Mouse (Mus musculus): ENCODE data around the gene Sh3gl1. TPM values are rescaled to one million over a fixed set of nuclear protein-coding genes. Genes with fewer than 3 reads are reported as not detected.

Sh3gl1 gene
- 0.79 TPM for polyA plus RNA-seq (2014; fragmentation: Illumina TruSeq; extraction: RNeasy Lipid Tissue Mini Kit (QIAGEN cat#74804); ENCODE audit: low read depth, low replicate concordance)

DNA sequence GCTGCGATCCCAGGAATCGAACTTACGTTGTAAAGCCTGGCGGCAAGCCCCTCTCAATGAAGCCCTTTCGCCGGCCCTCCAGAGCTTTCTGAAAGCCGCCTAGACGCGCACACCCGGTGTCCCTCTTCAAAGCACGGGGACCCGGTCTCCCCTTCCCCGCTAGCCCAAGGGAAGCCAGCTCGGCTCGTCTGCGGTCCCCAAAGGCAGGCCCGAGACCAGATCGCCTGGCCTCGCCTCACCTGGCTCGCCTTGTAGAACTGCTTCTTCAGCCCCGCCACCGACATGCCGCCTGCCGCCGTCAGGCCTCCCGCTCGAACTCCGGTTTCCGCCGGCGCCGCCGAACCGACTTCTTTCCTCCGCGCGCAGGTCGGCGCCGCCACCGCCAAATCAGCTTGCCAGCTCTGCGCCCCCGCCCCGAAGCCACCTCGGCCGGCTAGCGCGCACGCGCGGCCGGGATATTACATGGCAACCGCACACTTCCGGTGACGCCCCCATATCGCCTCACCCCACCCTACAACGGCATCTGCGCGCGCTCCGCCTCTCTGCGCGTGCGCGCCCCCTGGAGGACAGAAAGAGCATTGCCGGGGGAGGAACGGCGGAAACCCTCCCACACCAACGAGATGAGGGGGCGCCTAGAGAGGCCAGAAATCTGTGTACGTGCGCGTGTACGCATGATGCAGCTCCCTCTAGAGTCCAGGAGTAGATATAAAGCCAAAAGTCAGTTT, at the start of gene Sh3gl1:
Sh3gl1 (minus strand) TSS at position 460 of the 725 bp plus-strand sequence.

DNA sequence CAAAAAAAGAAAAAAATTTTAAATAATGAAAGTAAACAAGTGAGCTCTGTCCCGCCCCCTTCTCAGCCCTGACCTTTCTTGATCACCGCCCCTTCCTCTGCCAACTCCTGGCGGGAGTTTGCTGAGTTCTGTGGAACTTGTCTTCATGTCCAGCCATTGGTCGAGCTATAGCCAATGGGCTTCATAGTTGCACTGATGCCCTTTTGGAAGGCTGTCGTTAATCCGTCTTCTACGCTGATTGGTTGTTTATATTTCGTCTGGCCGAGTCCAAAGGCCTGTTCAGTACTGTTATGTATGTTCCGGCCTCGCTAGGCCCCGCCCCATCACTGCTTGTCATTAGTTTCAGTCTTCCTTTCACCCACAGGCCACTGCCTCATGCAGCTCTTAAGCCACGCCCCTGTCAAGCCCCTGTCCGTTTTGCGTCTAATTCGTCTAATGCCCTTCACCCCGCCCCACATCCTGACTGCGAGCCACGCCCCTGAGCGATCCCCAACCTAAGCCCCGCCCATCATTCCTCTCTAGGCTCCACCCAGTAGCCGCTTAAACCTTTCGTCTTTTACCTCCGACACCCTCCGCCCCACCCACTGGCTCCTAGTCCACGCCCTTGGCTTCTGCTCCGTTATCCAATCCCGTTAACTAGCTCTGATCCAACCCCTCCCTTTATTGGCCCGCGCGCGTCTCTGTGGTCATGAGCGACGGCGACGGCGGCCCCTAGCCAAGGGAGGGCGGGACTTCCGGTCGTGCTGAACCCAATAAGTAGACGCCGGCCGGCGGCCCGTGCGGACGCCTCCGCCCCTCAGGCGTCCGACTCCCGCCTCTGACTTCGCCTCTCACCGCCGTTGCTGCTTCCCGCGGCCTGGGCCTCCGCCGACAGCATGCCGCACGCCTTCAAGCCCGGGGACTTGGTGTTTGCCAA, 42.7 kb upstream of the Sh3gl1 start, which contains the start of gene Hdgfl2:
Hdgfl2 (plus strand) TSS at position 755 of the 916 bp plus-strand sequence.

DNA sequence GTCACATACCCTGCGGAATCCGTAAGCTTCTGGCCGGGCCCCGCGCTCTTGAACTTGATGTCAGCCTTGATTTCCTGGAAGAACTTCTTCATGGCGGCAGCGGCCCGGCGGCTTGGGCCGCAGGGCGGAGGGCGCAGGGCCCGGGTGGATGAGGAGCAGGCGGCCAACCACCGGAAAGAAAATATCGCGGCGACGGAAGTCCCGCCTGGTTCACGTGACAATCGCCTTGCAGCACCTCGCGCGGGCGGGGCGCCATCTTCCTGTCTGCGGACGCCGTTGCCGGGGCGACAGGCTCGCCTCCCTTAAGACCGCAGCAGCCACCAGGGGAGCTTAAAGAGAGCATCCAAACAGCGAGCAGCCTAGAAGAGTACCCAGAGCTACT, 38.4 kb upstream of the Sh3gl1 start, which contains the start of gene Ubxn6:
Ubxn6 (minus strand) TSS at position 202 of the 382 bp plus-strand sequence.

DNA sequence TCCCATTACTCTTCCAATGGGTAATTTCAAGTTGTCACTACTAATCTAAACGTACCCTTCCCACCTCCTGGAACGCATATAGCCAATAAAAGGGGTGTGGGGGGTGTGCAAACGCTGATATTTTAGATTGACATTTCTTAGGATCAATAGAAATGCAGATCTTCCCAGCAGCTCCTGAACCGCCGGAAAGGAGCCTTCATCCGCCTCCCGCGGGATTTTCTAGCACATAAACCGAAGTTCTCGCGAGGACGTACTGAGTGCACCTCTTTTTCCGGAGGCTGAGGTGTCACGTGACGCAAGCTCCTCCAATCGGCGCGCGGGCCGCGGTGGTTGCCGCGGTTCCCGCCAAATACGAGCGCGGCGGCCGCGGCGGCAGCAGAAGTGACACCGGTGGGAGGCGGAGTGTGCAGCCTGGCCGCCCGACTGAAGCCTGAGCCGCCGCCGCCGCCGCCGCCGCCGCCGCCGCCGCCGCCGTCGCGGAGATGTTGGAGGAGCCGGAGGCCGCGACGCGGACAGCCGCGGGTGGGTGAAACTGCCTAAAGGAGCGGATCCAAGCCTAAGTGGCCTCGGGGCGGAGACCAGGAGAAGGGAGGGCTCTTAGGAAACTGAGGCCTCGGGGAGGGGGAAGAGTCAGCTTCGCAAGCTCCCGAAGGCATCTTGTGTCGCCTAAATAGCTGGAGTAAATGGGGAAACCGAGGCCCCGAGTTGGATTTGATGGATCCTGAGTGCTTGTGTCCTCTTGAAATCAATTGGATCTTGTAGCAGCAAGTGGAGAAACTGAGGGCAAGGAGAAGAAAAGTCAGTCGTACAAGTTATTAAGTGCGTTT, 3.8 kb upstream of the Sh3gl1 start, which contains the start of gene Chaf1a:
Chaf1a (plus strand) TSS at position 410 of the 827 bp plus-strand sequence.

DNA sequence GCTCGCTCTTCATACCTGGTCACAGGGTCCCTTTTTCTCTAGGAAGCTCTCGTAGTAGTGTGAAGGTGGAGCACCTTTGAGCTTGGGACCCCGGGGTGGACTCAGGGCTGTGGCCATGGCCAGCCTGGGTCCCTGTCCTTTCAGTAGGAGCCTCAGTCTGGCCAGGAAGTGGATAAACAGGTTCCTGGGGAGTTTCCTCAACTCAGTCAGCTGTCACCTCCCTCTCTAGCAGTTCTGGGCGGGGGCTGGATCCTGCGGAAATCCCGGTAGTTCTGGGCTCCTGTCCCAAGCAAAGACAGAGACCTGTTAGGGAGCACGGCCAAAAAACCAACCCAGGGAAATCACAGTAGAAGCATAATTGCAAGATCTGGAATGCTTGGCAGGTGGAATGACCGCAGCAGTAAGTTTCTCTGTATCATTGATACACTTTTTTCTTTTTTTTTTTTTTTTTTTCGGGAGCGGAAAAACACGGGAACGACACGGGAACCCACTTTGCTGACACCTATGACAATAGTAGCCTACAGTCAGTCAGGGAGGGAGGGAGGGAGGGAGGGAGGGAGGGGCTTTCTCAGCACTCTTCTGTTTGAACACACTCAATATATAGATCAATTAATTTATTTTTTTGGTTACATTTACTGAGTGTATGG, 30.9 kb downstream of the Sh3gl1 start, which contains the start of the genes Stap2 and Mpnd:
Stap2 (minus strand) TSS at position 170 of the 647 bp plus-strand sequence.
Mpnd (plus strand) TSS at position 297 of the 647 bp plus-strand sequence.

DNA sequence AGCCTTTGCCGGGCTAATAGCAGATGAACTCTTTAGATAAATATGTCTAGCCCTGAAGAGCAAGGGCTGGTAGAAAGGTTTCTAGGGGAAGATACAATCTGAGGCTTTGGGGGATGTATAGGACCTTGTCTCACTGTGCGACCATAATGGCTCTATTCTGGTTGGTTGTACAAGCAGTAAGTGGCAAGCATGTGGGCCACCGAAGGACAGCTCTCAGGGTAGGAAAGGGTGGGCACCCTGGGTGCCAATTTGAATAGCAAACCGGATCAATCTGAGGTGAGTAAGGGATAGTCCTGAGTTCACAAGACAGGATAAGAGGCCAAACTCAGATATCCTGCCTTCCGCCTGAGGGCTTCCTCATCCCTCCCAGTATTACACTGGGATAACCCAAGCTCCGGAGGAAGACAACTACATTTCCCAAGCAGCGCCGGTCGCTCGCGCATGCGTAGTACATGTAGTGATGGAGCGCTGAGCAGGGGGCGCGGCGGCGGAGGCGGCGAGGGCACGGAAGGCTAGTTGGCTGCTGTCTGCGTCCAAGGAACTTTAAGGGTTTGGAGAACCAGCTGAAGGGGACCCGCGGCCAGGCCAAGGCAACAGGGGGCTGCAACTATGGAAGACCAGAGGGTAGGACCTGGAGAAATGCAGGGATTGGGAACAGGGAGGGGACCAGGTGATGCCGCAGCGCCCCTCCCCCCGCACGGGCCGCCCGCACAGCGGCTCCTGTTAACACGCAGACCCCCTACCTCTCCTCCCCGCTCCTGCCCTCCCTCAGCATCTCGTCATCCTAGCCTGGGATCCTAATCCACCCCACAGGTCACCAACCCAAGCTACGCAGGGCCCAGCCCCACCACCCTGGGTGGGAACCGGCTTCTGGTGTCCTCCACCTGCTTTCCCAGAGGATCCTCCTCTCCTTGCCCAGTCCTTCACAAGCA, 50.1 kb downstream of the Sh3gl1 start, which contains the start of gene Fsd1:
Fsd1 (plus strand) TSS at position 480 of the 932 bp plus-strand sequence.

DNA sequence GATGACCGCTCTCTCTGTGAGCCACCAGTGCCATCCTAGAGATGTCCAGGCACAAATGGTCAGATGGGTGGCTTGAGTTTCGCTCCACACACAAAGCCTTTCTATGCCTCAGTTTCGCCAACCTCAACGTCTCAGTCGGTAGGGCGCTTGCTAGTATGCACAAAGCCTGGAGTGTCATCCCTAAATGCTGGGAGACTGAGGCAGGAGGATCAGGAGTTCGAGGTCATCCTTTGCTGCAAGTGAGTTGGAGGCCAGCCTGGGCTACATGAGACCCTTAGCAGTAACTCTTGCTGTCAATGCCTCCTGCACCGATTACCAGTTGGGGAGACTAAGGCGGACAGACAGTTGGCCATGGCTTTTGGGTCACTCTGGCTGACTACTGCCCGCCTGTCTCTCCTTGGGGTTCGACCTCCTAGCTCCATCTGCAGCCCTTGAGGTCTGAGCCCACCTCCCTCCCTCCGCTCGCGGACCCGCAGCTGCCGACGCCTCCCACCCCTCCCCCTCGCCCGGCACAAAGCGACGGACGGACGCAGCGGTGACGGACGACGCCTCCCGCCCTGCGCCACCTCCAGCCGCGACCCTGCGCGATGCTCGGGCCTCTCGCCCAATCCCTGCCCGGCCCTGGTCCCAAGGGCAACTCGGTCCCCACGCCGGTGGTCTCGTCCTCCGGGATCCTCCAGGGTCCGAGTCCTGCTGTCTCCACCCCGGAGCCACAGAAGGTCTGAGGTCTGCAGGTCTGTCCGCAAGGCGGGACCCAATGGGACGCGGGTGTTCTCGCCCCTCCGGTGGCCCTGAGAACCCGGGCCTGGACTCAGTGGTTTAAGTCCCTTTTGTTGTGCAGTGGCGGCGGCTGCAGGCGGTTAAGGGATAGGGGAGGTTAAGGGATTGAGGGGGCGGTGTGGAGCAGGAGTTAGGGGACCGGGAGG, 66.2 kb downstream of the Sh3gl1 start, which contains the start of gene Shd:
Shd (plus strand) TSS at position 502 of the 926 bp plus-strand sequence.

Other genes starting within 250 kb of the Sh3gl1 start
- gene Zfp119a, start 157.7 kb downstream of the Sh3gl1 start, polyA plus RNA-seq (2014; fragmentation: Illumina TruSeq; extraction: RNeasy Lipid Tissue Mini Kit (QIAGEN cat#74804); ENCODE audit: low read depth, low replicate concordance), result 33.9 TPM
- 46.1 TPM for gene Zfp959, start 144.5 kb downstream of the Sh3gl1 start, polyA plus RNA-seq (2014; fragmentation: Illumina TruSeq; extraction: RNeasy Lipid Tissue Mini Kit (QIAGEN cat#74804); ENCODE audit: low read depth, low replicate concordance)
- gene Zfp119b, start 87.1 kb downstream of the Sh3gl1 start, polyA plus RNA-seq (2014; fragmentation: Illumina TruSeq; extraction: RNeasy Lipid Tissue Mini Kit (QIAGEN cat#74804); ENCODE audit: low read depth, low replicate concordance), result 26.7 TPM
- gene Ebi3, start 84.0 kb downstream of the Sh3gl1 start, polyA plus RNA-seq (2014; fragmentation: Illumina TruSeq; extraction: RNeasy Lipid Tissue Mini Kit (QIAGEN cat#74804); ENCODE audit: low read depth, low replicate concordance), result 0.54 TPM
- gene Yju2, start 77.5 kb downstream of the Sh3gl1 start, polyA plus RNA-seq (2014; fragmentation: Illumina TruSeq; extraction: RNeasy Lipid Tissue Mini Kit (QIAGEN cat#74804); ENCODE audit: low read depth, low replicate concordance), result 0.57 TPM
- not detected for gene Shd, start 66.2 kb downstream of the Sh3gl1 start, polyA plus RNA-seq (2014; fragmentation: Illumina TruSeq; extraction: RNeasy Lipid Tissue Mini Kit (QIAGEN cat#74804); ENCODE audit: low read depth, low replicate concordance)
- not detected for gene Fsd1, start 50.1 kb downstream of the Sh3gl1 start, polyA plus RNA-seq (2014; fragmentation: Illumina TruSeq; extraction: RNeasy Lipid Tissue Mini Kit (QIAGEN cat#74804); ENCODE audit: low read depth, low replicate concordance)
- gene Stap2, start 31.1 kb downstream of the Sh3gl1 start, polyA plus RNA-seq (2014; fragmentation: Illumina TruSeq; extraction: RNeasy Lipid Tissue Mini Kit (QIAGEN cat#74804); ENCODE audit: low read depth, low replicate concordance), result 13.5 TPM
- gene Mpnd, start 30.9 kb downstream of the Sh3gl1 start, polyA plus RNA-seq (2014; fragmentation: Illumina TruSeq; extraction: RNeasy Lipid Tissue Mini Kit (QIAGEN cat#74804); ENCODE audit: low read depth, low replicate concordance), result not detected
- 0.44 TPM for gene Chaf1a, start 3.8 kb upstream of the Sh3gl1 start, polyA plus RNA-seq (2014; fragmentation: Illumina TruSeq; extraction: RNeasy Lipid Tissue Mini Kit (QIAGEN cat#74804); ENCODE audit: low read depth, low replicate concordance)
- 23.9 TPM for gene Ubxn6, start 38.4 kb upstream of the Sh3gl1 start, polyA plus RNA-seq (2014; fragmentation: Illumina TruSeq; extraction: RNeasy Lipid Tissue Mini Kit (QIAGEN cat#74804); ENCODE audit: low read depth, low replicate concordance)
- gene Hdgfl2, start 43.0 kb upstream of the Sh3gl1 start, polyA plus RNA-seq (2014; fragmentation: Illumina TruSeq; extraction: RNeasy Lipid Tissue Mini Kit (QIAGEN cat#74804); ENCODE audit: low read depth, low replicate concordance), result 2.7 TPM
- 1.4 TPM for gene Plin4, start 73.2 kb upstream of the Sh3gl1 start, polyA plus RNA-seq (2014; fragmentation: Illumina TruSeq; extraction: RNeasy Lipid Tissue Mini Kit (QIAGEN cat#74804); ENCODE audit: low read depth, low replicate concordance)
- not detected for gene Plin5, start 81.0 kb upstream of the Sh3gl1 start, polyA plus RNA-seq (2014; fragmentation: Illumina TruSeq; extraction: RNeasy Lipid Tissue Mini Kit (QIAGEN cat#74804); ENCODE audit: low read depth, low replicate concordance)
- gene Lrg1, start 85.4 kb upstream of the Sh3gl1 start, polyA plus RNA-seq (2014; fragmentation: Illumina TruSeq; extraction: RNeasy Lipid Tissue Mini Kit (QIAGEN cat#74804); ENCODE audit: low read depth, low replicate concordance), result not detected
- gene Sema6b, start 103.7 kb upstream of the Sh3gl1 start, polyA plus RNA-seq (2014; fragmentation: Illumina TruSeq; extraction: RNeasy Lipid Tissue Mini Kit (QIAGEN cat#74804); ENCODE audit: low read depth, low replicate concordance), result not detected
- 2.0 TPM for gene Tnfaip8l1, start 125.8 kb upstream of the Sh3gl1 start, polyA plus RNA-seq (2014; fragmentation: Illumina TruSeq; extraction: RNeasy Lipid Tissue Mini Kit (QIAGEN cat#74804); ENCODE audit: low read depth, low replicate concordance)
- gene Mydgf, start 147.3 kb upstream of the Sh3gl1 start, polyA plus RNA-seq (2014; fragmentation: Illumina TruSeq; extraction: RNeasy Lipid Tissue Mini Kit (QIAGEN cat#74804); ENCODE audit: low read depth, low replicate concordance), result 13.5 TPM
- gene Dpp9, start 182.3 kb upstream of the Sh3gl1 start, polyA plus RNA-seq (2014; fragmentation: Illumina TruSeq; extraction: RNeasy Lipid Tissue Mini Kit (QIAGEN cat#74804); ENCODE audit: low read depth, low replicate concordance), result 0.28 TPM
- 3.3 TPM for gene Fem1a, start 220.2 kb upstream of the Sh3gl1 start, polyA plus RNA-seq (2014; fragmentation: Illumina TruSeq; extraction: RNeasy Lipid Tissue Mini Kit (QIAGEN cat#74804); ENCODE audit: low read depth, low replicate concordance)
- gene Ticam1, start 240.2 kb upstream of the Sh3gl1 start, polyA plus RNA-seq (2014; fragmentation: Illumina TruSeq; extraction: RNeasy Lipid Tissue Mini Kit (QIAGEN cat#74804); ENCODE audit: low read depth, low replicate concordance), result 0.69 TPM